Mouse (Mus musculus): Measurements from ENCODE around the gene Jak1. TPM values are rescaled to one million over a fixed set of nuclear protein-coding genes. Genes with fewer than 3 reads are reported as not detected.

Jak1 gene
- polyA plus RNA-seq, 1 experiment from 2014 or later = 70.3 TPM

GRCm38 (mm10) chr4:101252781-101253622 lies 12.1 kb downstream of the Jak1 start:
- no peak overlapping the region for H3K27ac ChIP-seq
- H3K4me2 ChIP-seq = no peak overlapping the region
- no peaks in the 10 kb centered on the region for H3K9me3 ChIP-seq
- ATAC-seq (ENCODE audit: insufficient number of reproducible peaks, insufficient read depth, low FRiP score, low TSS enrichment, low read depth) = no peak
- no peak overlapping the region for H3K4me3 ChIP-seq (replicated peaks)
- no peak overlapping the region for H3K9ac ChIP-seq (replicated peaks)
- H3K36me3 ChIP-seq = no peaks in the 10 kb centered on the region
- H3K4me1 ChIP-seq (replicated peaks) = peaks cover 27% of the 10 kb centered on the region; the same call in 1 of the 2 replicates
- 36% methylated on average over 13 of the region's 13 CpGs for WGBS
- no peaks in the 10 kb centered on the region for H3K27me3 ChIP-seq

GRCm38 (mm10) chr4:101252016-101252415 lies 13.1 kb downstream of the Jak1 start:
- H3K27me3 ChIP-seq = no peaks in the 10 kb centered on the region
- no peak overlapping the region for H3K4me3 ChIP-seq (replicated peaks)
- no peak overlapping the region for H3K9ac ChIP-seq (replicated peaks)
- H3K36me3 ChIP-seq = no peaks in the 10 kb centered on the region
- no peak overlapping the region for H3K4me2 ChIP-seq
- no peak overlapping the region for H3K27ac ChIP-seq
- no peaks in the 10 kb centered on the region for H3K9me3 ChIP-seq
- peaks cover 30% of the 10 kb centered on the region; the same call in 1 of the 2 replicates for H3K4me1 ChIP-seq (replicated peaks)
- ATAC-seq (ENCODE audit: insufficient number of reproducible peaks, insufficient read depth, low FRiP score, low TSS enrichment, low read depth) = no peak

GRCm38 (mm10) chr4:101249977-101250743 lies 14.9 kb downstream of the Jak1 start:
- Histone ChIP-seq H3K27ac (no peak overlapping the region), H3K4me3 (replicated peaks) (no peak overlapping the region), H3K36me3 (no peaks in the 10 kb centered on the region), H3K27me3 (no peaks in the 10 kb centered on the region), H3K4me2 (no peak overlapping the region), H3K9ac (replicated peaks) (no peak overlapping the region), H3K9me3 (no peaks in the 10 kb centered on the region), H3K4me1 (replicated peaks) (peaks cover 30% of the 10 kb centered on the region; the same call in 1 of the 2 replicates)
- 62% methylated on average over 4 of the region's 6 CpGs for WGBS
- no peak for ATAC-seq (ENCODE audit: insufficient number of reproducible peaks, insufficient read depth, low FRiP score, low TSS enrichment, low read depth)

GRCm38 (mm10) chr4:101247355-101247754 lies 17.7 kb downstream of the Jak1 start:
- Histone ChIP-seq H3K4me2 (no peak overlapping the region), H3K9me3 (no peaks in the 10 kb centered on the region), H3K27ac (no peak overlapping the region), H3K4me3 (replicated peaks) (no peak overlapping the region), H3K36me3 (no peaks in the 10 kb centered on the region), H3K4me1 (replicated peaks) (peaks cover 17% of the 10 kb centered on the region; the same call in 1 of the 2 replicates), H3K9ac (replicated peaks) (no peak overlapping the region), H3K27me3 (no peaks in the 10 kb centered on the region)
- ATAC-seq (ENCODE audit: insufficient number of reproducible peaks, insufficient read depth, low FRiP score, low TSS enrichment, low read depth) = no peak
- 59% methylated on average over 2 of the region's 2 CpGs for WGBS

GRCm38 (mm10) chr4:101246569-101246968 lies 18.5 kb downstream of the Jak1 start:
- WGBS = 72% methylated on average over 2 of the region's 2 CpGs
- no peak for ATAC-seq (ENCODE audit: insufficient number of reproducible peaks, insufficient read depth, low FRiP score, low TSS enrichment, low read depth)
- H3K9ac ChIP-seq (replicated peaks) = no peak overlapping the region

GRCm38 (mm10) chr4:101244257-101245011 lies 20.6 kb downstream of the Jak1 start:
- no peak overlapping the region for H3K4me2 ChIP-seq
- WGBS = 69% methylated on average over 6 of the region's 6 CpGs
- no peak overlapping the region for H3K9ac ChIP-seq (replicated peaks)
- H3K36me3 ChIP-seq = no peaks in the 10 kb centered on the region
- no peaks in the 10 kb centered on the region for H3K27me3 ChIP-seq
- no peaks in the 10 kb centered on the region for H3K9me3 ChIP-seq
- H3K4me3 ChIP-seq (replicated peaks) = no peak overlapping the region
- no peak for ATAC-seq (ENCODE audit: insufficient number of reproducible peaks, insufficient read depth, low FRiP score, low TSS enrichment, low read depth)
- peaks cover 6% of the 10 kb centered on the region; the same call in 1 of the 2 replicates for H3K4me1 ChIP-seq (replicated peaks)
- no peak overlapping the region for H3K27ac ChIP-seq

More at GRCm38 (mm10) chr4:101246569-101246968, 18.5 kb downstream of the Jak1 start:
- H3K9me3 ChIP-seq = no peaks in the 10 kb centered on the region
- peaks cover 17% of the 10 kb centered on the region; the same call in 1 of the 2 replicates for H3K4me1 ChIP-seq (replicated peaks)
- no peak overlapping the region for H3K4me3 ChIP-seq (replicated peaks)
- H3K27me3 ChIP-seq = no peaks in the 10 kb centered on the region
- no peak overlapping the region for H3K27ac ChIP-seq
- H3K36me3 ChIP-seq = no peaks in the 10 kb centered on the region
- H3K4me2 ChIP-seq = no peak overlapping the region

- H3K4me2 ChIP-seq = no peak overlapping the region
- WGBS = 88% methylated on average over 3 of the region's 3 CpGs
- H3K36me3 ChIP-seq = no peaks in the 10 kb centered on the region
- H3K9ac ChIP-seq (replicated peaks) = no peak overlapping the region
- H3K9me3 ChIP-seq = no peaks in the 10 kb centered on the region
- H3K27me3 ChIP-seq = no peaks in the 10 kb centered on the region
- H3K4me3 ChIP-seq (replicated peaks) = no peak overlapping the region
- no peak for ATAC-seq (ENCODE audit: insufficient number of reproducible peaks, insufficient read depth, low FRiP score, low TSS enrichment, low read depth)
- H3K27ac ChIP-seq = no peak overlapping the region
- peaks cover 3% of the 10 kb centered on the region; the same call in 1 of the 2 replicates for H3K4me1 ChIP-seq (replicated peaks)
Measured at GRCm38 (mm10) chr4:101240875-101241173, 24.3 kb downstream of the Jak1 start.

GRCm38 (mm10) chr4:101240163-101240874 lies 24.8 kb downstream of the Jak1 start:
- WGBS = 92% methylated on average over 5 of the region's 5 CpGs
- Histone ChIP-seq H3K9ac (replicated peaks) (no peak overlapping the region), H3K36me3 (no peaks in the 10 kb centered on the region), H3K27ac (no peak overlapping the region), H3K27me3 (no peaks in the 10 kb centered on the region), H3K9me3 (no peaks in the 10 kb centered on the region), H3K4me3 (replicated peaks) (no peak overlapping the region), H3K4me2 (no peak overlapping the region), H3K4me1 (replicated peaks) (peaks cover 3% of the 10 kb centered on the region; the same call in 1 of the 2 replicates)
- ATAC-seq (ENCODE audit: insufficient number of reproducible peaks, insufficient read depth, low FRiP score, low TSS enrichment, low read depth) = no peak

- ATAC-seq (ENCODE audit: insufficient number of reproducible peaks, insufficient read depth, low FRiP score, low TSS enrichment, low read depth) = 0 out of 2 replicates have a peak, but pooled peaks have one; percentile 26
- Histone ChIP-seq H3K9ac (replicated peaks) (no peak overlapping the region), H3K27ac (no peak overlapping the region), H3K4me3 (replicated peaks) (no peak overlapping the region), H3K4me1 (replicated peaks) (peaks cover 6% of the 10 kb centered on the region), H3K4me2 (no peak overlapping the region), H3K36me3 (no peaks in the 10 kb centered on the region), H3K27me3 (no peaks in the 10 kb centered on the region), H3K9me3 (no peaks in the 10 kb centered on the region)
- 93% methylated on average over 3 of the region's 3 CpGs for WGBS
Measured at GRCm38 (mm10) chr4:101239313-101240162, 25.5 kb downstream of the Jak1 start.

- Histone ChIP-seq H3K27me3 (no peaks in the 10 kb centered on the region), H3K9ac (replicated peaks) (no peak overlapping the region), H3K4me3 (replicated peaks) (no peak overlapping the region), H3K27ac (no peak overlapping the region), H3K9me3 (no peaks in the 10 kb centered on the region), H3K36me3 (no peaks in the 10 kb centered on the region), H3K4me1 (replicated peaks) (peaks cover 11% of the 10 kb centered on the region), H3K4me2 (no peak overlapping the region)
- WGBS = 80% methylated on average over 4 of the region's 4 CpGs
- no peak for ATAC-seq (ENCODE audit: insufficient number of reproducible peaks, insufficient read depth, low FRiP score, low TSS enrichment, low read depth)
Measured at GRCm38 (mm10) chr4:101238589-101238988, 26.5 kb downstream of the Jak1 start.

Data from limb, embryonic 12.5 days (tissue).